Mouse (Mus musculus) embryonic facial prominence, embryonic 10.5 days (tissue): Measurements from ENCODE around the gene Actl6b. TPM values are rescaled to one million over a fixed set of nuclear protein-coding genes. Genes with fewer than 3 reads are reported as not detected.
A peak's percentile ranks its signal among the peaks of the same experiment; 100 is the strongest.

ENCODE experiments used
- DNase-seq: peaks from one replicate; pipeline ENCODE4 v3.0.0-alpha.2; 2017; ENCODE audit warnings: low spot score
- H3K27ac ChIP-seq: fragments of 300-500 bp; sonication (generic); replicated peaks from 2 replicates; pipeline ENCODE4 v1.5.1; 2016; ENCODE audit warnings: mild to moderate bottlenecking
- H3K27me3 ChIP-seq: fragments of 300-500 bp; sonication (generic); replicated peaks from 2 replicates; pipeline ENCODE4 v1.6.1; 2016; ENCODE audit warnings: low read depth, mild to moderate bottlenecking; ENCODE audit not compliant: poor library complexity, severe bottlenecking
- H3K36me3 ChIP-seq: fragments of 300-500 bp; sonication (generic); replicated peaks from 2 replicates; pipeline ENCODE4 v1.6.1; 2016; ENCODE audit warnings: mild to moderate bottlenecking, moderate library complexity
- H3K4me1 ChIP-seq: fragments of 300-500 bp; sonication (generic); 2 replicates; pipeline ENCODE4 v1.6.1; 2016
- H3K4me3 ChIP-seq: fragments of 300-500 bp; sonication (generic); 2 replicates; pipeline ENCODE4 v1.5.1; 2016; ENCODE audit warnings: mild to moderate bottlenecking, moderate library complexity
- H3K9me3 ChIP-seq: fragments of 300-500 bp; sonication (generic); 2 replicates; pipeline ENCODE4 v1.6.1; 2016; ENCODE audit warnings: mild to moderate bottlenecking
- WGBS: fragments of 180-500 bp; shearing (Covaris S2); methylation state at CpG from one replicate; pipeline ENCODE4 v1.1.7; 2016; 5-methylcytosine and 5-hydroxymethylcytosine counted together
- polyA plus RNA-seq: library from polyadenylated mRNA; unstranded; fragments of >200 nt; fragmentation: Nextera tagmentation; extraction: Ambion mirVana; gene quantifications from 2 replicates; pipeline ENCODE4 v1.2.1, GENCODE M21; 2016

The Actl6b gene
- 4.5 and 5.4 TPM in 2 replicates for polyA plus RNA-seq

- H3K36me3 ChIP-seq: no peaks in the 10 kb centered on the region
- H3K27ac ChIP-seq: no peak within 1 kb of the TSS
- 1% methylated on average over 37 of the region's 37 CpGs for WGBS
- peak within 1 kb of the TSS; percentile 49 for H3K4me3 ChIP-seq
- H3K9me3 ChIP-seq: no peaks in the 10 kb centered on the region
- H3K27me3 ChIP-seq: peaks cover 17% of the 10 kb centered on the region
- peak; percentile 91 for DNase-seq
- peaks cover 9% of the 10 kb centered on the region; the same call in 1 of the 2 replicates for H3K4me1 ChIP-seq
Observed at GRCm38 (mm10) chr5:137553411-137553837, at the start of gene Actl6b. Gene Actl6b, plus strand, starts transcription at chr5:137553517.

GRCm38 (mm10) chr5:137504041-137504440, 49.3 kb upstream of the Actl6b start:
- peaks cover 18% of the 10 kb centered on the region for H3K36me3 ChIP-seq
- 87% methylated on average over 6 of the region's 6 CpGs for WGBS
- H3K9me3 ChIP-seq: no peaks in the 10 kb centered on the region
- H3K27me3 ChIP-seq: no peaks in the 10 kb centered on the region
- no peak overlapping the region for H3K27ac ChIP-seq
- H3K4me1 ChIP-seq: peaks cover 17% of the 10 kb centered on the region
- H3K4me3 ChIP-seq: no peak overlapping the region
- DNase-seq: no peak

- H3K27me3 ChIP-seq: no peaks in the 10 kb centered on the region
- peak overlapping the region; percentile 99 for H3K27ac ChIP-seq
- H3K36me3 ChIP-seq: peaks cover 21% of the 10 kb centered on the region
- H3K9me3 ChIP-seq: no peaks in the 10 kb centered on the region
- H3K4me3 ChIP-seq: peak overlapping the region; percentile 99
- H3K4me1 ChIP-seq: peaks cover 46% of the 10 kb centered on the region
- DNase-seq: peak; percentile 89
- WGBS: 1% methylated on average over 52 of the region's 52 CpGs
Observed at GRCm38 (mm10) chr5:137510014-137510501, 43.3 kb upstream of the Actl6b start.

GRCm38 (mm10) chr5:137510573-137511390, 42.5 kb upstream of the Actl6b start:
- H3K4me3 ChIP-seq: peak overlapping the region; percentile 99
- WGBS: 1% methylated on average over 77 of the region's 83 CpGs
- H3K9me3 ChIP-seq: no peaks in the 10 kb centered on the region
- H3K27ac ChIP-seq: peak overlapping the region; percentile 99
- H3K27me3 ChIP-seq: no peaks in the 10 kb centered on the region
- DNase-seq: no peak
- H3K4me1 ChIP-seq: peaks cover 47% of the 10 kb centered on the region
- peaks cover 23% of the 10 kb centered on the region for H3K36me3 ChIP-seq

GRCm38 (mm10) chr5:137511706-137512105, 41.6 kb upstream of the Actl6b start:
- Histone ChIP-seq H3K27ac (peak overlapping the region; percentile 99; the same call in 1 of the 2 replicates), H3K9me3 (no peaks in the 10 kb centered on the region), H3K4me1 (peaks cover 50% of the 10 kb centered on the region), H3K4me3 (peak overlapping the region; percentile 99), H3K27me3 (no peaks in the 10 kb centered on the region), H3K36me3 (peaks cover 24% of the 10 kb centered on the region)
- WGBS: 80% methylated on average over 3 of the region's 3 CpGs
- DNase-seq: no peak

- Histone ChIP-seq H3K4me3 (peak overlapping the region; percentile 99; the same call in 1 of the 2 replicates), H3K36me3 (peaks cover 38% of the 10 kb centered on the region), H3K27ac (no peak overlapping the region), H3K9me3 (no peaks in the 10 kb centered on the region), H3K27me3 (no peaks in the 10 kb centered on the region), H3K4me1 (peaks cover 50% of the 10 kb centered on the region)
- peak; percentile 80 for DNase-seq
- 77% methylated on average over 11 of the region's 11 CpGs for WGBS
Observed at GRCm38 (mm10) chr5:137512847-137513794, 40.2 kb upstream of the Actl6b start.

- Histone ChIP-seq H3K4me1 (peaks cover 50% of the 10 kb centered on the region), H3K27ac (no peak overlapping the region; the same call in 1 of the 2 replicates), H3K27me3 (no peaks in the 10 kb centered on the region), H3K9me3 (no peaks in the 10 kb centered on the region), H3K36me3 (peaks cover 48% of the 10 kb centered on the region), H3K4me3 (peak overlapping the region; percentile 30; the same call in 1 of the 2 replicates)
- DNase-seq: no peak
- 91% methylated on average over 12 of the region's 12 CpGs for WGBS
Observed at GRCm38 (mm10) chr5:137513951-137514721, 39.2 kb upstream of the Actl6b start.

GRCm38 (mm10) chr5:137514811-137515210, 38.5 kb upstream of the Actl6b start:
- WGBS: 93% methylated on average over 3 of the region's 3 CpGs
- H3K27me3 ChIP-seq: no peaks in the 10 kb centered on the region
- peaks cover 55% of the 10 kb centered on the region for H3K36me3 ChIP-seq
- no peak for DNase-seq
- no peak overlapping the region for H3K27ac ChIP-seq
- H3K9me3 ChIP-seq: no peaks in the 10 kb centered on the region
- no peak overlapping the region for H3K4me3 ChIP-seq
- peaks cover 47% of the 10 kb centered on the region for H3K4me1 ChIP-seq

GRCm38 (mm10) chr5:137518436-137518835, 34.9 kb upstream of the Actl6b start, which contains the start of gene Gigyf1:
Gene Gigyf1, plus strand, starts transcription at chr5:137518548.
- Histone ChIP-seq H3K36me3 (peaks cover 84% of the 10 kb centered on the region), H3K4me1 (peaks cover 18% of the 10 kb centered on the region), H3K4me3 (no peak within 1 kb of the TSS), H3K9me3 (no peaks in the 10 kb centered on the region), H3K27me3 (no peaks in the 10 kb centered on the region), H3K27ac (no peak within 1 kb of the TSS)
- 75% methylated on average over 5 of the region's 5 CpGs for WGBS
- DNase-seq: peak; percentile 41

- Histone ChIP-seq H3K9me3 (no peaks in the 10 kb centered on the region), H3K27me3 (no peaks in the 10 kb centered on the region), H3K27ac (no peak overlapping the region), H3K4me1 (peaks cover 11% of the 10 kb centered on the region), H3K4me3 (no peak overlapping the region), H3K36me3 (peaks cover 86% of the 10 kb centered on the region)
- 92% methylated on average over 27 of the region's 27 CpGs for WGBS
- DNase-seq: no peak
Observed at GRCm38 (mm10) chr5:137519691-137520550, 33.4 kb upstream of the Actl6b start.

GRCm38 (mm10) chr5:137521861-137522260, 31.5 kb upstream of the Actl6b start:
- H3K4me1 ChIP-seq: peaks cover 22% of the 10 kb centered on the region
- H3K4me3 ChIP-seq: no peak overlapping the region
- H3K27ac ChIP-seq: no peak overlapping the region
- DNase-seq: no peak
- no peaks in the 10 kb centered on the region for H3K9me3 ChIP-seq
- 81% methylated on average over 9 of the region's 9 CpGs for WGBS
- peaks cover 99% of the 10 kb centered on the region for H3K36me3 ChIP-seq
- no peaks in the 10 kb centered on the region for H3K27me3 ChIP-seq
